Mouse (Mus musculus): ENCODE results near the gene Siva1. TPM values are rescaled to one million over a fixed set of nuclear protein-coding genes. Genes with fewer than 3 reads are reported as not detected.

Siva1 gene
- polyA plus RNA-seq (2016; fragmentation: Nextera tagmentation; extraction: Ambion mirVana) = 248 and 258 TPM in 2 replicates

GRCm38 (mm10) chr12:112644180-112644854, at the start of gene Siva1:
Gene Siva1, plus strand, starts transcription at chr12:112644679.
- Histone ChIP-seq H3K4me1 (replicated peaks) (peaks cover 20% of the 10 kb centered on the region), H3K4me3 (replicated peaks) (peak within 1 kb of the TSS; percentile 79), H3K9ac (replicated peaks) (peak within 1 kb of the TSS; percentile 83), H3K9me3 (no peaks in the 10 kb centered on the region), H3K4me2 (peak within 1 kb of the TSS; percentile 76), H3K36me3 (peaks cover 24% of the 10 kb centered on the region), H3K27ac (peak within 1 kb of the TSS; percentile 89), H3K27me3 (no peaks in the 10 kb centered on the region)
- WGBS = 2% methylated on average over 45 of the region's 46 CpGs
- ATAC-seq (ENCODE audit: insufficient number of reproducible peaks, insufficient read depth, low FRiP score, low TSS enrichment, low read depth) = peak; percentile 98

GRCm38 (mm10) chr12:112594989-112595388, 49.5 kb upstream of the Siva1 start:
- H3K9ac ChIP-seq (replicated peaks) = peak overlapping the region; percentile 40; the same call in 1 of the 2 replicates
- ATAC-seq (ENCODE audit: insufficient number of reproducible peaks, insufficient read depth, low FRiP score, low TSS enrichment, low read depth) = no peak

GRCm38 (mm10) chr12:112595626-112596025, 48.9 kb upstream of the Siva1 start:
- no peak overlapping the region for H3K4me2 ChIP-seq
- H3K27me3 ChIP-seq = peaks cover 3% of the 10 kb centered on the region
- H3K4me3 ChIP-seq (replicated peaks) = no peak overlapping the region
- WGBS = 73% methylated on average over 4 of the region's 4 CpGs
- no peak overlapping the region for H3K27ac ChIP-seq
- no peak for ATAC-seq (ENCODE audit: insufficient number of reproducible peaks, insufficient read depth, low FRiP score, low TSS enrichment, low read depth)
- H3K4me1 ChIP-seq (replicated peaks) = peaks cover 36% of the 10 kb centered on the region
- no peaks in the 10 kb centered on the region for H3K36me3 ChIP-seq
- H3K9ac ChIP-seq (replicated peaks) = no peak overlapping the region
- no peaks in the 10 kb centered on the region for H3K9me3 ChIP-seq

More at GRCm38 (mm10) chr12:112594989-112595388, 49.5 kb upstream of the Siva1 start:
- no peaks in the 10 kb centered on the region for H3K9me3 ChIP-seq
- H3K4me1 ChIP-seq (replicated peaks) = peaks cover 36% of the 10 kb centered on the region
- WGBS = 67% methylated on average over 4 of the region's 4 CpGs
- H3K4me2 ChIP-seq = no peak overlapping the region
- H3K27ac ChIP-seq = peak overlapping the region; percentile 45; the same call in 1 of the 2 replicates
- H3K27me3 ChIP-seq = peaks cover 9% of the 10 kb centered on the region
- no peaks in the 10 kb centered on the region for H3K36me3 ChIP-seq
- H3K4me3 ChIP-seq (replicated peaks) = no peak overlapping the region

- H3K9ac ChIP-seq (replicated peaks) = no peak overlapping the region
Observed at GRCm38 (mm10) chr12:112596454-112596853, 48.0 kb upstream of the Siva1 start.

GRCm38 (mm10) chr12:112596891-112597500, 47.5 kb upstream of the Siva1 start:
- peaks cover 36% of the 10 kb centered on the region for H3K4me1 ChIP-seq (replicated peaks)
- WGBS = 77% methylated on average over 14 of the region's 14 CpGs

More at GRCm38 (mm10) chr12:112596454-112596853, 48.0 kb upstream of the Siva1 start:
- no peak for ATAC-seq (ENCODE audit: insufficient number of reproducible peaks, insufficient read depth, low FRiP score, low TSS enrichment, low read depth)
- H3K4me2 ChIP-seq = no peak overlapping the region
- H3K9me3 ChIP-seq = no peaks in the 10 kb centered on the region
- no peaks in the 10 kb centered on the region for H3K27me3 ChIP-seq
- no peak overlapping the region for H3K27ac ChIP-seq
- no peak overlapping the region for H3K4me3 ChIP-seq (replicated peaks)
- WGBS = 71% methylated on average over 9 of the region's 9 CpGs
- no peaks in the 10 kb centered on the region for H3K36me3 ChIP-seq
- peaks cover 36% of the 10 kb centered on the region for H3K4me1 ChIP-seq (replicated peaks)

GRCm38 (mm10) chr12:112597618-112598017, 46.9 kb upstream of the Siva1 start:
- Histone ChIP-seq H3K4me3 (replicated peaks) (no peak overlapping the region), H3K27ac (no peak overlapping the region), H3K4me1 (replicated peaks) (peaks cover 40% of the 10 kb centered on the region), H3K27me3 (no peaks in the 10 kb centered on the region), H3K9ac (replicated peaks) (no peak overlapping the region), H3K9me3 (no peaks in the 10 kb centered on the region), H3K4me2 (no peak overlapping the region), H3K36me3 (no peaks in the 10 kb centered on the region)
- WGBS = 85% methylated on average over 8 of the region's 8 CpGs
- ATAC-seq (ENCODE audit: insufficient number of reproducible peaks, insufficient read depth, low FRiP score, low TSS enrichment, low read depth) = no peak

More at GRCm38 (mm10) chr12:112596891-112597500, 47.5 kb upstream of the Siva1 start:
- Histone ChIP-seq H3K9me3 (no peaks in the 10 kb centered on the region), H3K4me2 (no peak overlapping the region), H3K4me3 (replicated peaks) (no peak overlapping the region), H3K27ac (no peak overlapping the region), H3K9ac (replicated peaks) (no peak overlapping the region), H3K36me3 (no peaks in the 10 kb centered on the region), H3K27me3 (no peaks in the 10 kb centered on the region)
- ATAC-seq (ENCODE audit: insufficient number of reproducible peaks, insufficient read depth, low FRiP score, low TSS enrichment, low read depth) = no peak

- WGBS = 27% methylated on average over 4 of the region's 4 CpGs
- no peak overlapping the region for H3K27ac ChIP-seq
Observed at GRCm38 (mm10) chr12:112599198-112599597, 45.3 kb upstream of the Siva1 start.

GRCm38 (mm10) chr12:112599942-112600611, 44.4 kb upstream of the Siva1 start:
- Histone ChIP-seq H3K4me2 (no peak overlapping the region), H3K27ac (no peak overlapping the region), H3K9me3 (no peaks in the 10 kb centered on the region), H3K27me3 (no peaks in the 10 kb centered on the region), H3K9ac (replicated peaks) (no peak overlapping the region), H3K4me3 (replicated peaks) (no peak overlapping the region), H3K36me3 (no peaks in the 10 kb centered on the region), H3K4me1 (replicated peaks) (peaks cover 34% of the 10 kb centered on the region)
- ATAC-seq (ENCODE audit: insufficient number of reproducible peaks, insufficient read depth, low FRiP score, low TSS enrichment, low read depth) = no peak
- 88% methylated on average over 30 of the region's 30 CpGs for WGBS

More at GRCm38 (mm10) chr12:112599198-112599597, 45.3 kb upstream of the Siva1 start:
- Histone ChIP-seq H3K9me3 (no peaks in the 10 kb centered on the region), H3K27me3 (no peaks in the 10 kb centered on the region), H3K4me2 (no peak overlapping the region), H3K36me3 (no peaks in the 10 kb centered on the region), H3K9ac (replicated peaks) (no peak overlapping the region), H3K4me3 (replicated peaks) (no peak overlapping the region), H3K4me1 (replicated peaks) (peaks cover 34% of the 10 kb centered on the region)
- no peak for ATAC-seq (ENCODE audit: insufficient number of reproducible peaks, insufficient read depth, low FRiP score, low TSS enrichment, low read depth)

- ATAC-seq (ENCODE audit: insufficient number of reproducible peaks, insufficient read depth, low FRiP score, low TSS enrichment, low read depth) = no peak
- no peak overlapping the region for H3K9ac ChIP-seq (replicated peaks)
- no peaks in the 10 kb centered on the region for H3K9me3 ChIP-seq
- no peaks in the 10 kb centered on the region for H3K27me3 ChIP-seq
- WGBS = 85% methylated on average over 5 of the region's 5 CpGs
- H3K4me3 ChIP-seq (replicated peaks) = no peak overlapping the region
- peaks cover 22% of the 10 kb centered on the region; the same call in 1 of the 2 replicates for H3K4me1 ChIP-seq (replicated peaks)
- no peak overlapping the region for H3K4me2 ChIP-seq
- no peak overlapping the region for H3K27ac ChIP-seq
- H3K36me3 ChIP-seq = no peaks in the 10 kb centered on the region
Observed at GRCm38 (mm10) chr12:112604022-112604421, 40.5 kb upstream of the Siva1 start.

- H3K27ac ChIP-seq = no peak overlapping the region
- H3K9me3 ChIP-seq = no peaks in the 10 kb centered on the region
- no peak overlapping the region for H3K4me3 ChIP-seq (replicated peaks)
- no peak overlapping the region for H3K4me2 ChIP-seq
- 0 out of 2 replicates have a peak overlapping the region, but pooled peaks have one; percentile 37 for H3K9ac ChIP-seq (replicated peaks)
- no peaks in the 10 kb centered on the region for H3K27me3 ChIP-seq
- ATAC-seq (ENCODE audit: insufficient number of reproducible peaks, insufficient read depth, low FRiP score, low TSS enrichment, low read depth) = peak; percentile 33; the same call in 1 of the 2 replicates
- WGBS = 61% methylated on average over 20 of the region's 20 CpGs
- H3K4me1 ChIP-seq (replicated peaks) = peaks cover 20% of the 10 kb centered on the region; the same call in 1 of the 2 replicates
- no peaks in the 10 kb centered on the region for H3K36me3 ChIP-seq
Observed at GRCm38 (mm10) chr12:112604709-112605649, 39.5 kb upstream of the Siva1 start.

All from limb, embryonic 12.5 days (tissue).